Mouse (Mus musculus): Measurements from ENCODE around the gene Ints4. TPM values are rescaled to one million over a fixed set of nuclear protein-coding genes. Genes with fewer than 3 reads are reported as not detected.

Gene Ints4
- total RNA-seq, 2 experiments from 2014 or later = 47.3 to 56.3 TPM

- DNase-seq = no peak
Measured at GRCm38 (mm10) chr7:97536571-97536970, 55.8 kb downstream of the Ints4 start.

GRCm38 (mm10) chr7:97546462-97546861 lies 65.7 kb downstream of the Ints4 start:
- DNase-seq = no peak

GRCm38 (mm10) chr7:97549301-97549700 lies 68.5 kb downstream of the Ints4 start:
- no peak for DNase-seq

- DNase-seq = no peak
Measured at GRCm38 (mm10) chr7:97550673-97551072, 69.9 kb downstream of the Ints4 start.

GRCm38 (mm10) chr7:97563576-97563975 lies 82.8 kb downstream of the Ints4 start:
- DNase-seq = no peak

- no peak for DNase-seq
Measured at GRCm38 (mm10) chr7:97569372-97569771, 88.6 kb downstream of the Ints4 start.

- DNase-seq = peak; percentile 26
Measured at GRCm38 (mm10) chr7:97570389-97570788, 89.6 kb downstream of the Ints4 start.

GRCm38 (mm10) chr7:97578361-97579066 lies 97.8 kb downstream of the Ints4 start:
- peak; percentile 55 for DNase-seq

- peak; percentile 97 for DNase-seq
Measured at GRCm38 (mm10) chr7:97579067-97579975, 98.6 kb downstream of the Ints4 start, which contains the start of the genes Aamdc and Rsf1. Aamdc (minus strand) TSS chr7:97579497. Rsf1 (plus strand) TSS chr7:97579889.

- peak; percentile 61 for DNase-seq
Measured at GRCm38 (mm10) chr7:97579976-97580842, 99.5 kb downstream of the Ints4 start.

GRCm38 (mm10) chr7:97580843-97581214 lies 100.1 kb downstream of the Ints4 start:
- DNase-seq = peak; percentile 90

- DNase-seq = no peak
Measured at GRCm38 (mm10) chr7:97588506-97588905, 107.8 kb downstream of the Ints4 start.

- DNase-seq = no peak
Measured at GRCm38 (mm10) chr7:97590488-97590887, 109.7 kb downstream of the Ints4 start.

Other genes starting within 250 kb of the Ints4 start
- 1 to 10 TPM; 3.6 to 7.1 TPM for gene Usp35, start 148.9 kb upstream of the Ints4 start, total RNA-seq (2021)
- gene Kctd21, start 148.6 kb upstream of the Ints4 start, total RNA-seq (2021) = 1 to 10 TPM; 4.0 to 5.4 TPM
- 10 to 100 TPM; 13.2 to 13.8 TPM for gene Alg8, start 109.3 kb upstream of the Ints4 start, total RNA-seq (2021)
- 100 to 1,000 TPM; 603 to 657 TPM for gene Ndufc2, start 81.0 kb upstream of the Ints4 start, total RNA-seq (2021)
- 100 to 1,000 TPM; 444 to 455 TPM for gene Thrsp, start 63.2 kb upstream of the Ints4 start, total RNA-seq (2021)
- gene Kctd14, start 29.6 kb upstream of the Ints4 start, total RNA-seq (2021) = 1 to 10 TPM; 2.0 to 3.1 TPM
- gene Aamdc, start 98.5 kb downstream of the Ints4 start, total RNA-seq (2021) = 10 to 100 TPM; 38.3 to 49.7 TPM
- gene Rsf1, start 98.9 kb downstream of the Ints4 start, total RNA-seq (2021) = 10 to 100 TPM; 24.8 to 28.5 TPM
- gene Clns1a, start 215.7 kb downstream of the Ints4 start, total RNA-seq (2021) = 10 to 100 TPM; 57.5 to 59.1 TPM